Mouse (Mus musculus): ENCODE results near the gene Dnah7b. TPM values are rescaled to one million over a fixed set of nuclear protein-coding genes. Genes with fewer than 3 reads are reported as not detected.
"Not testable (repeated sequence)": the region's sequence is repeated elsewhere in the genome, so short reads cannot be mapped to it uniquely, and the experiment has no call there.

Gene Dnah7b
- total RNA-seq, 1 experiment from 2014 or later: not detected

- not testable (repeated sequence) for ATAC-seq (replicated peaks; ENCODE audit: insufficient number of reproducible peaks, low FRiP score, low TSS enrichment, poor library complexity, severe bottlenecking)
Observed at GRCm38 (mm10) chr1:46278057-46278910, 212.2 kb downstream of the Dnah7b start.

- ATAC-seq (replicated peaks; ENCODE audit: insufficient number of reproducible peaks, low FRiP score, low TSS enrichment, poor library complexity, severe bottlenecking): not testable (repeated sequence)
Observed at GRCm38 (mm10) chr1:46278911-46279565, 212.9 kb downstream of the Dnah7b start.

GRCm38 (mm10) chr1:46294451-46294850 is 228.3 kb downstream of the Dnah7b start:
- ATAC-seq (replicated peaks; ENCODE audit: insufficient number of reproducible peaks, low FRiP score, low TSS enrichment, poor library complexity, severe bottlenecking): not testable (repeated sequence)

- ATAC-seq (replicated peaks; ENCODE audit: insufficient number of reproducible peaks, low FRiP score, low TSS enrichment, poor library complexity, severe bottlenecking): not testable (repeated sequence)
Observed at GRCm38 (mm10) chr1:46325942-46326341, 259.8 kb downstream of the Dnah7b start.

GRCm38 (mm10) chr1:46345301-46345700 is 279.2 kb downstream of the Dnah7b start:
- ATAC-seq (replicated peaks; ENCODE audit: insufficient number of reproducible peaks, low FRiP score, low TSS enrichment, poor library complexity, severe bottlenecking): not testable (repeated sequence)

GRCm38 (mm10) chr1:46380641-46381040 is 314.5 kb downstream of the Dnah7b start:
- ATAC-seq (replicated peaks; ENCODE audit: insufficient number of reproducible peaks, low FRiP score, low TSS enrichment, poor library complexity, severe bottlenecking): not testable (repeated sequence)

GRCm38 (mm10) chr1:46394681-46395297 is 328.7 kb downstream of the Dnah7b start:
- not testable (repeated sequence) for ATAC-seq (replicated peaks; ENCODE audit: insufficient number of reproducible peaks, low FRiP score, low TSS enrichment, poor library complexity, severe bottlenecking)

- no peak for ATAC-seq (replicated peaks; ENCODE audit: insufficient number of reproducible peaks, low FRiP score, low TSS enrichment, poor library complexity, severe bottlenecking)
Observed at GRCm38 (mm10) chr1:46408324-46409115, 342.4 kb downstream of the Dnah7b start.

- not testable (repeated sequence) for ATAC-seq (replicated peaks; ENCODE audit: insufficient number of reproducible peaks, low FRiP score, low TSS enrichment, poor library complexity, severe bottlenecking)
Observed at GRCm38 (mm10) chr1:46414798-46415197, 348.7 kb downstream of the Dnah7b start.

GRCm38 (mm10) chr1:46416946-46417345 is 350.8 kb downstream of the Dnah7b start:
- ATAC-seq (replicated peaks; ENCODE audit: insufficient number of reproducible peaks, low FRiP score, low TSS enrichment, poor library complexity, severe bottlenecking): not testable (repeated sequence)

- not testable (repeated sequence) for ATAC-seq (replicated peaks; ENCODE audit: insufficient number of reproducible peaks, low FRiP score, low TSS enrichment, poor library complexity, severe bottlenecking)
Observed at GRCm38 (mm10) chr1:46418966-46419365, 352.9 kb downstream of the Dnah7b start.

Other genes with a start within 250 kb of the Dnah7b start
- not detected in 3 replicates for gene Gm5269, start 176.0 kb upstream of the Dnah7b start, total RNA-seq (2017)
- gene Slc40a1, start 139.8 kb upstream of the Dnah7b start, total RNA-seq (2017): 2.0 to 5.7 TPM in 2 of 3 replicates, not detected in the other

Measured in monocyte, adult 5-6 weeks (primary cell).